Mouse (Mus musculus): ENCODE results near the gene Coq2.

- TF ChIP-seq EP300 (IDR thresholded peaks at IDR 0.05; ENCODE audit: low read depth) (no peak), CTCF (IDR thresholded peaks at IDR 0.05; ENCODE audit: low read depth) (no peak)
Observed at GRCm38 (mm10) chr5:100672403-100672802, 2.5 kb downstream of the Coq2 start.
